Mouse (Mus musculus): ENCODE results near the gene Syp.

The Syp gene

GRCm38 (mm10) chrX:7662936-7663335 is 24.7 kb downstream of the Syp start:
- no peak for DNase-seq (ENCODE audit: low spot score in 2 of 2)

DNA sequence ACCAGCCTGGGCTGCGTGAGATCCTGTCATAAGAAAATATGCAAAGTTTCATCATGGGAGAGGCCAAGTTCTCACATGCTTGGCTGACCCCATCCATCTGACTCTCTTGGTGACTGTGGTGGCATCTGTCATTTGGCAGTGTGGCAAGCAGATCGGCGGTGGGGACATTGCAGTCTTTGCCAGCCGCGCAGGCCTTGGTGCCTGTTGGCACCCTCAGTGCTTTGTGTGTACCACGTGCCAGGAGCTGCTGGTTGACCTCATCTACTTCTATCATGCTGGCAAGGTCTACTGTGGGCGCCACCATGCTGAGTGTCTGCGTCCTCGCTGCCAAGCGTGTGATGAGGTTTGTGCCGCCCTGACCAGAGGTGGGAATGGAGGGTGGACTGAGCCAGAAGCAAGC is 26.5 kb downstream of the Syp start:
- no peak for DNase-seq (ENCODE audit: low spot score in 2 of 2)

DNA sequence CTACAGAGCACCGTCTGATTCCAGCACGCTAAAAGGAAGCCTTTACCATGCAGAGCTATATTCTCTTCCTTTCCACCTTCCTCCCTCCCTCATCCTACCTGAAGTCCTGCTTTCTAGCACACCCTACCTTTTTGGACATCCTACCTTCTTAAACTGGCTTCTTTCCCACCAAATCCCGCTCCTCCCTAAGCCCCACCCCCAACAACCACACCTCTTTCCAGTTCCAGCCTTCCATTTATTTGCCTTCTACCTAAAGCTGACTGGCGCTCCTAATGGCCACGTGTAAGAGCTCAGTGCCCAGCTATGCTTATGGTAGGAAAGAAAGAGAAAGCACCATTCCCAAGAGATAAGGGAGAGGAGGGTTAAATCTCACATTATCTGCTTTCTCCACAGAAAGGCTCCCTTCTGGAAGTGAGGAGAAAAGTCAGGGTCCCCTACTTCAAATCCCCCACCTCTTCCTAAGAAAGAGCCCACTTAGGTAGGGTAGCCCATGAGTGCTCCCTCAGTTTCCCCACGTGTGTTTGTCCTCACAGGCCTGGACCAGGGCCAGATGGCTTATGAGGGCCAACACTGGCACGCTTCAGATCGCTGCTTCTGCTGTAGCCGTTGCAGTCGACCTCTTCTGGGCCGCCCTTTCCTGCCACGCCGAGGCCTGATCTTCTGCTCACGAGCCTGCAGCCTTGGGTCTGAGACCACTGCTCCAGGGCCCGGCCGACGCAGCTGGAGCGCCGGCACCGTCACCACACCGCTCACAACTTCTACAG is 27.6 kb downstream of the Syp start:
- no peak for DNase-seq (ENCODE audit: low spot score in 2 of 2)

- DNase-seq (ENCODE audit: low spot score in 2 of 2), result no peak
These were observed 32.2 kb downstream of the Syp start for GRCm38 (mm10) chrX:7670390-7670881.

- DNase-seq (ENCODE audit: low spot score in 2 of 2), result no peak
These were observed 32.8 kb downstream of the Syp start, which contains the start of gene Plp2 for GRCm38 (mm10) chrX:7670921-7671623. Gene Plp2 (minus strand): TSS chrX:7671390.

DNA sequence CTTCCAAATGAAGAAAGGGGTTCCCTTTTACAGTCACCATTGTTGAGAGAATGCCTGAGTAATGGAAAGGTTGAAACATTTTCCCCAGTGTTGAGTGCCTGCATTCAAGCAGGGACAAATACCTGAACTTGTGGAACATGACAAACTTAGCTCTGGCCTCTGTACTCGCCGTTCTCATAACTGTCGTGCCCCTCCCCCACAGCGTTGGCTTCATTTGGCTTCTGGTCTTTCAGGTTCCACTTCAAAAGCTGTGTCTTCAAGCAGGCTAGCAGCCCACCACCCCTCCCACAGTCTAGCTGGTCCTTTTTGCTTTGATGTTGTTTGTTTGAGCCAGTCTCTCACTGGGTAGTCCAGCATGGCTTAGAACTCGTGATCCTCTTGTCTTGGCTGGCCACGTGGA is 34.5 kb downstream of the Syp start:
- DNase-seq (ENCODE audit: low spot score in 2 of 2), result no peak

DNA sequence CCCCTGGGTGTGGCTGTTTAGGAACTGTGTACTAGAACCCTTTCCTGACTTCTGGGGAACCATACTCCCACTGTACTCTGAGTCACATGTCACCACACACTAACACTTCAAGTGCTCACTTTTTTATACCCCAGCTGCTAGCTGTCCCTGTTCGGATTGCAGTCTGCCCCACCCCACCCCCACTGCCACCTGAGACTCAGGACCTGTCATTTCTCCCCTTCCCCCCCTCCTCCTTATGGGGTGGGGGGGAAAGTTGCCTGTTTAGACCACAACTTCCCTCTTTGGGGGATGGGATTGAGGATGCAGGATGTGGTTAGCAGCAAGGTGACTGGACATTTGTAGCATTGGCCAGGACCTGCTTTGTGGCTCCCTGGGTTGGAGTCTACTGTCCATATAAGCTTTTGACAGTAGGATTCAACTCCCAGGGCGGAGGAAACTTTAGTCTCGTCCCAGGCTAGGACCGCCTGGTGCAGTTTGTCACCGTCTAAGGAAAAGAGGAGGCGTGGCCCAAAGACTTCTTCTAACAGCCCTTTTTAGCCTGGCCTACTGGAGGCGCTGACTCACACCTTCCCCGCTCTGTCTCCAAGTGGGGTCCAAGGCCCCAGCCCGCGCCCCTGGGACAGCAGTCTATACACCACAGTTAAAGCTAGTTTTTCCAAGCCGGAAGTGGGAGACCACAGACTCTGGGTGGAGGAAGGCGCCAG is 35.5 kb downstream of the Syp start:
- no peak for DNase-seq (ENCODE audit: low spot score in 2 of 2)

GRCm38 (mm10) chrX:7674284-7675000 is 36.2 kb downstream of the Syp start:
- DNase-seq (ENCODE audit: low spot score in 2 of 2), result no peak

DNA sequence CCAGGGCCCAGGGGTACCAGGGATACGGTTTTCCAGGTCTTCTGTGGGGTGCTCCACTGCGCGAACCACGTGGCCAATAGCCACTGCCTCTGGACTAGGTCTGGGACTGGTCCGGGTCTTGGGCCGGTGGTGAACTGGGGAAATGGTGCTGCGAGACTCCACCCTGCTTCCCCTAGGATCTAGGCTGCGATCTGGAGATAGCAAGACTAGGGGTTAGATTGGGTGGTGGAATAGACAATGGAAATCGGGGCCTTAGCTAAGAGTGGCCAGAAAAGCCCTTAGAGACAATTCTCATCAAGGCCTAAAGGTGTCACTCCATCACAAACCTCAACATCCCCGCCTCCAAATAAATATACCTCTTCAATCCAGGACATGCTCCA is 36.7 kb downstream of the Syp start:
- no peak for DNase-seq (ENCODE audit: low spot score in 2 of 2)

DNA sequence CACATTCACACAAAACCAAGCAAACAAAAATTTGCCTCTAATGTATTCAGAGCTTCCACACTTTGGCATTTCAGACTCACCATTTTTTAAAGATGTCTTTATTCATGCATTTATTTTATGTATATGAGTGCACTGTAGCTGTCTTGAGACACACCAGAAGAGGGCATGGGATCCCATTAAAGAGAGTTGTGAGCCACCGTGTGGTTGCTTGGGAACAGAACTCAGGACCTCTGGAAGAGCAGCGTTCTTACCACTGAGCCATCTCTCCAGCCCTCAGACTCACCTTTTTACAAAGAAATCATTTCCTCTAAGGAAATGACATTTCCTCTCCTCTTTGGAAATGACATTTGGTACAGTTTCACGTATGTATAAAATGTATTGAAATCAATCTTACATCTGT is 40.7 kb downstream of the Syp start:
- DNase-seq (ENCODE audit: low spot score in 2 of 2), result no peak

DNA sequence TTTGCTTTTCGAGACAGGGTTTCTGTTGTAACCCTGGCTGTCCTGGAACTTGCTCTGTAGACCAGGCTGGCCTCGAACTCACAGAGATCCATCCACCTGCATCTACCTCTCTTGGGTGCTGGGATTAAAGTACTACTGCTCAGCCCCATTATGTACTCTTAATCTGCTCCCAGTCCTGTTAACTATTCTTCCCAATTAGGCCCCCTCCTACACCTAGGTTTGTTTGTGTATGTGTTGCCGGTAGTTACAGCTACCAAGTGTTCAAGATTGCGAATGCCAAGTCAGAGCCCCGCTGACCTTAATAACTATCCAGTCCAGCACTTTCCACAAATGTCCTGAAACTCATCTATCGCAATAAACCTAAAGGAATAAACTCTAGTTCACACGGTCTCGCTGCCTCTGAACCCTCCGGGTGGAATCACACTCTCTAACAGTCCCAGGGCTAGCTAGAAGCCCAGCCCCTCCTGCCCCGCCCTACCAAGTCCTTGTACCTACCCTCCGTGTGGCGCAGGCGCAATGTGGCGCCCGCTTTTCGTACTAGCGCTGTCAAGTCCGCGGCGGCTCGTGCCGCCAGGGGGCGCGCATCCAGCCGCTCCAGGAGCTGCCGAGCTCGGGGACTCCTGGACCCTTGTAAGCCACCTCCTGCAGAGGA is 41.3 kb downstream of the Syp start:
- DNase-seq (ENCODE audit: low spot score in 2 of 2), result peak; percentile 68 to 74

DNA sequence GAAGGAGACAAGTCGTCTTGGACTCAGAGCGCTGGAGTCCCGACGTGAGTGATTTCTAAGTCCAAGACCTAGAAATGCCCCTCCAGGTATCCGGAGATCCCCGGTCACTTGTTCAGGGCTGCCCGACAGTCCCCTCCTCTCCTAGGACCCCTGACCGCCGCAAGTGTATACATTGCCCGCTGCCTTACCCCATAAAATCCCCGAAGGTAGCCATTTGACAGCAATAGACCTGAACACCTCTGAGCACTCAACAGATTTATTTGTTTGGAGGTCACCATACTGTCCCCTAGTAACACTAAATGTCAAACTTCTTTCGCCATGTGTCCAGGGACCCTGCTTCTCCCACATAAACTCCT is 41.8 kb downstream of the Syp start:
- no peak for DNase-seq (ENCODE audit: low spot score in 2 of 2)

GRCm38 (mm10) chrX:7680864-7681263 is 42.6 kb downstream of the Syp start, which contains the start of gene Magix:
Gene Magix (minus strand): TSS chrX:7681251.
- DNase-seq (ENCODE audit: low spot score in 2 of 2), result no peak

- no peak for DNase-seq (ENCODE audit: low spot score in 2 of 2)
These were observed 50.0 kb downstream of the Syp start for GRCm38 (mm10) chrX:7688321-7688720.

DNA sequence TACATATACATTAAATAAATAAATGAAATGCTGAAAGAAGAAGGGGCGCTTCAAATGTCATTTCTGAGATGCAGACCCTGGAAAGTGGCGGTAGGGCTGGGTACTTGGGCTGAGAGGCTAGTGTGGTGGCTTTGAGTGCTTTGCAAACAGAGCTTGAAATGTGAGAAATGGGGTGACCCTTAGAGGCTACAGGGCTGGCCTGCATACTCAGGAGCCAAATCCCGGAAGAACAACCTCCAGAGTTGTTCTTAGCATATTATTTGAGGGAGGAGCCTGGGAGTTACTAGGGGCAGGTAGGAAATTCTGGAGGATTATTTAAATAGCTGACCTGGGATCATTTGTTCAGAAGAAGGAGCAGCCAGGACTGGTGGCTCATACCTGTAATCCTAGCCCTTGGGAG is 52.2 kb downstream of the Syp start:
- DNase-seq (ENCODE audit: low spot score in 2 of 2), result no peak

DNA sequence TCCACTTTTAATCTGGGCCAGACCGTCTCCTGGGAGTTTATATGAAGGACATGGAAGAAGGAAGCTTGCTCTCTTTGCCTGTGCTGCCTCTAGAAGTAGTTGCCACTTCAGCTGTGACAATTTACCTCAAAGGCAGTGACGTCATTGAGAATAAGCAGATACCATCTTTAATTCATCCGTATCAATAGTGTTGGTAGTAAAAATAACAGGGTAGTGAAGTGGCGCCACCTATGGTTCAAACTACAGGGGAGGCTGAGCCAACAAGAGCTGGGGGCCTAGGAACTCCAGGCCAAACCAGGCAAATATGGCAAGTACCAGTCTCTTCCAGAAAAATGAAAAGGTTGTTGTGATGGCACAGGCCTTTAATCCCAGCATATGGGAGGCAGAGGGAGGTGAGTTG is 54.6 kb downstream of the Syp start:
- no peak for DNase-seq (ENCODE audit: low spot score in 2 of 2)

- no peak for DNase-seq (ENCODE audit: low spot score in 2 of 2)
These were observed 58.2 kb downstream of the Syp start for GRCm38 (mm10) chrX:7696520-7696919.

DNA sequence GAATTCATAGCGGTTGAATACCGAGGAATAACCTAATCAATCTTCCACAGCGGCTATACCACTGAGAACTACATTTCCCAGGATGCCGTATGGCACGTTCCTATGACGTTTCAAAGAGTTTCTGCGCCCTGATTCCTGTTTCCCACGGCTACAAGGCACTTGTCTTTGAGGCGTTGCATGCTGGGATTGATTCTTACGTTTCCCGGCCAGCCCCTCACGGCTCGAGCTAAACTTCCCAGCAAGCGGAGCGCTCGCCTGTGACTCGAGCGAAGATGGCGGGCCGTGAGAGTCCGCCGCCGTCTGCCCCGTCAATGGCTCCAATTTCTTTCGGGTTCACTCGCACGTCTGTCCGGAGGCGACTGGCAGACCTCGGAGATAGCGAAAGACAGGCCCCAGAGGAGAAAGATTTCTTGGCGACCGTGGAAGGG is 58.7 kb downstream of the Syp start, which contains the start of gene Gpkow:
TSS of gene Gpkow (plus strand) at position 178 of the 428 bp plus-strand sequence.
- DNase-seq (ENCODE audit: low spot score in 2 of 2), result peak; percentile 61 to 63

Measured in frontal cortex, postnatal 25 days (tissue).